12 mouse cellular contexts compared by ENCODE assay signal in the genomic region with DNA sequence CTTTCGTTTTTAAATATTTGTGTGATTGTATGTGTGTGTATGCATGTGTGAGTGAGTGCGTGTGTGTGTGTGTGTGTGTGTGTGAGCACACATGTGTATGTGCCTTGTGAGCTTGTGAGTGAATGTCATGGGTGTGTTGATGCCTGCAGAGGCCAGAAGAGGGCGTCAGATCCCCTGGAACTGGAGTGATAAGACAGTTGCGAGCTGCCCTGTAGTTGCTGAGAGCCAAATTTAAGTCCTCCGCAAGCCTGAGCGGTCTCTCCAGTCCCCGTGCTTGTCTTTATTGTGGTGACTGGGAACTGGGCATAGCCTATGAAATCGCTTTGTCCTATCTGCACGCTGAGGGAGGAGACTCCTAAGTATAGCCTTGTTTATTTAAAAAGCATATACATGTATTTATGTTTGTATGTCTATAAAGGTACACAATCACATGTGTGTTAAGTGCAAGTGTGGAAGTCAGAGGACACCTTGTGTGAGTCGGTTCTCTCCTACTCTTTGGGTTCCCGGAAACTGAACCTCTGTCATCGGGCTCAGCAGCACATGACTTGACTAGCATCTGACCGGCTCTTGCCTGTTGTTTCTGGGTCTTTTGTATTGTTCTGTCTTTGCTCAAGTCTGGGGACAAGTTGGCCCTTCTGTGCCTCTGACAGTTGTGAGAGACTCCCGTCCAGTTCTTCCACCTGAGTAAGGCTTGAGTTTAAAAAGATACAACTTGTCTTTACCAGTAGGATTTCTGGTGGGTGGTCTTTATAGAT. TPM values are rescaled to one million over a fixed set of nuclear protein-coding genes. Genes with fewer than 3 reads are reported as not detected.
DNase-seq lines count a peak whose midpoint lies in the region; ATAC-seq and TF ChIP-seq lines count a peak whose summit lies in the region.
"Had no signal": no experiment of that assay in that cellular context is flagged by ENCODE, and none has a peak within 500 bp of the region (broad histone marks: within the 10 kb centered on the region; RNA-seq: fewer than 3 reads in every experiment).

No protein-coding gene starts in this region.

- no peaks in the 10 kb centered on the region for H3K27me3 ChIP-seq in heart, embryonic 13.5 days (replicated peaks)
- H3K27me3 ChIP-seq in heart, embryonic 11.5 days (ENCODE audit: control insufficient read depth, insufficient read depth, low read length): no peaks in the 10 kb centered on the region
- no peaks in the 10 kb centered on the region for H3K27me3 ChIP-seq in liver, embryonic 14.5 days (ENCODE audit: control insufficient read depth, insufficient read depth, low read length)
- no peaks in the 10 kb centered on the region for H3K27me3 ChIP-seq in liver, embryonic 12.5 days (replicated peaks)
- H3K27me3 ChIP-seq: CH12.LX; limb, embryonic 13.5 days had no signal

- peak overlapping the region; percentile 54 for H3K9ac ChIP-seq in heart, embryonic 13.5 days
- no peak overlapping the region for H3K9ac ChIP-seq in heart, embryonic 11.5 days (ENCODE audit: low read depth, low read length)
- H3K9ac ChIP-seq in liver, embryonic 14.5 days (replicated peaks): no peak overlapping the region
- H3K9ac ChIP-seq in liver, embryonic 12.5 days: no peak overlapping the region
- H3K9ac ChIP-seq: limb, embryonic 13.5 days had no signal

- peak overlapping the region; percentile 94 for H3K27ac ChIP-seq in heart, embryonic 13.5 days (replicated peaks)
- no peak overlapping the region for H3K27ac ChIP-seq in heart, embryonic 11.5 days (ENCODE audit: low read depth, low read length)
- no peak overlapping the region for H3K27ac ChIP-seq in liver, embryonic 14.5 days
- no peak overlapping the region for H3K27ac ChIP-seq in liver, embryonic 12.5 days
- H3K27ac ChIP-seq: limb, embryonic 13.5 days had no signal

- TF ChIP-seq EP300 in liver, embryonic 14.5 days (IDR thresholded peaks at IDR 0.05; ENCODE audit: low read depth): no peak

- peaks cover 76% of the 10 kb centered on the region for H3K4me1 ChIP-seq in heart, embryonic 13.5 days
- peaks cover 27% of the 10 kb centered on the region for H3K4me1 ChIP-seq in heart, embryonic 11.5 days (ENCODE audit: control insufficient read depth, insufficient read depth, low read length)
- H3K4me1 ChIP-seq in liver, embryonic 14.5 days (replicated peaks; ENCODE audit: control insufficient read depth in 2 of 2, insufficient read depth in 2 of 2, low read length in 1 of 2): peaks cover 0 to 1% of the 10 kb centered on the region in 2 experiments; a peak in 1 of 4 replicates
- peaks cover 22% of the 10 kb centered on the region for H3K4me1 ChIP-seq in liver, embryonic 12.5 days

- no peak for DNase-seq in liver, embryonic 14.5 days (ENCODE audit: low read depth in 3 of 3, low spot score in 3 of 3)
- DNase-seq in ZHBTc4 (ENCODE audit: low read depth, low spot score): peak; percentile 83
- DNase-seq in kidney, postnatal 25 days: peak; percentile 31 to 62
- DNase-seq in gastrocnemius, adult 8-10 months (ENCODE audit: low spot score in 2 of 2): no peak
- no peak for DNase-seq in ovary, postnatal 10 days (ENCODE audit: low spot score)
- DNase-seq: right cerebral cortex, postnatal 25 days; thymus, adult 18-20 months had no signal

- H3K9me3 ChIP-seq in heart, embryonic 13.5 days: no peaks in the 10 kb centered on the region
- no peaks in the 10 kb centered on the region for H3K9me3 ChIP-seq in heart, embryonic 11.5 days (replicated peaks; ENCODE audit: control insufficient read depth, low read length)
- no peaks in the 10 kb centered on the region for H3K9me3 ChIP-seq in liver, embryonic 14.5 days (ENCODE audit: control insufficient read depth, low read length)
- no peaks in the 10 kb centered on the region for H3K9me3 ChIP-seq in liver, embryonic 12.5 days (replicated peaks)
- H3K9me3 ChIP-seq: limb, embryonic 13.5 days had no signal

- H3K4me3 ChIP-seq in heart, embryonic 13.5 days: no peak overlapping the region
- no peak overlapping the region for H3K4me3 ChIP-seq in heart, embryonic 11.5 days (ENCODE audit: low read depth, low read length)
- H3K4me3 ChIP-seq in liver, embryonic 14.5 days (ENCODE audit: insufficient read depth in 1 of 2, low read depth in 2 of 2, low read length in 2 of 2): no peak overlapping the region
- H3K4me3 ChIP-seq in liver, embryonic 12.5 days: no peak overlapping the region
- H3K4me3 ChIP-seq: limb, embryonic 13.5 days had no signal

- no peak overlapping the region for H3K4me2 ChIP-seq in heart, embryonic 13.5 days
- H3K4me2 ChIP-seq in heart, embryonic 11.5 days: no peak overlapping the region
- H3K4me2 ChIP-seq in liver, embryonic 14.5 days (ENCODE audit: low read depth): no peak overlapping the region
- no peak overlapping the region for H3K4me2 ChIP-seq in liver, embryonic 12.5 days
- H3K4me2 ChIP-seq: limb, embryonic 13.5 days had no signal

- TF ChIP-seq CTCF in liver, embryonic 14.5 days (IDR thresholded peaks at IDR 0.05; ENCODE audit: low read depth): peak; percentile 38

- WGBS in heart, embryonic 13.5 days: 67% methylated on average over 14 of the region's 14 CpGs
- 70% methylated on average over 14 of the region's 14 CpGs for WGBS in heart, embryonic 11.5 days (ENCODE audit: insufficient replicate concordance)
- 63% methylated on average over 14 of the region's 14 CpGs for WGBS in liver, embryonic 14.5 days (ENCODE audit: insufficient replicate concordance)
- 72% methylated on average over 14 of the region's 14 CpGs for WGBS in liver, embryonic 12.5 days (ENCODE audit: insufficient replicate concordance)

- 0 out of 2 replicates have a peak, but pooled peaks cover 11% of the 10 kb centered on the region for H3K36me3 ChIP-seq in heart, embryonic 13.5 days
- no peaks in the 10 kb centered on the region for H3K36me3 ChIP-seq in heart, embryonic 11.5 days (ENCODE audit: control insufficient read depth, insufficient read depth, low read length)
- no peaks in the 10 kb centered on the region for H3K36me3 ChIP-seq in liver, embryonic 14.5 days (replicated peaks; ENCODE audit: control insufficient read depth, insufficient read depth, low read depth)
- H3K36me3 ChIP-seq in liver, embryonic 12.5 days: no peaks in the 10 kb centered on the region
- H3K36me3 ChIP-seq: limb, embryonic 13.5 days had no signal

- no peak for ATAC-seq in heart, embryonic 13.5 days (ENCODE audit: extremely low read depth, insufficient number of reproducible peaks, low FRiP score, low TSS enrichment)
- ATAC-seq in heart, embryonic 11.5 days (replicated peaks; ENCODE audit: insufficient number of reproducible peaks, low FRiP score, low TSS enrichment): no peak
- no peak for ATAC-seq in liver, embryonic 14.5 days (ENCODE audit: insufficient read depth)
- no peak for ATAC-seq in liver, embryonic 12.5 days

RNA-seq across cellular contexts. Expression of a gene that starts 46.0 kb away (rescaled TPM):
- polyA plus RNA-seq in heart, embryonic 13.5 days (2015; fragmentation: Nextera tagmentation; extraction: Ambion mirVana): 30.4 and 32.2 TPM in 2 replicates
- 21.3 and 27.2 TPM in 2 replicates for polyA plus RNA-seq in heart, embryonic 11.5 days (2014; fragmentation: Nextera tagmentation; extraction: Ambion mirVana)
- polyA plus RNA-seq in liver, embryonic 14.5 days (2012; rRNA removed): 3.1 TPM in 2 replicates
- 2.9 TPM in 2 replicates for polyA plus RNA-seq in liver, embryonic 14.5 days (2014; fragmentation: Nextera tagmentation; extraction: Ambion mirVana)
- polyA plus RNA-seq in liver, embryonic 12.5 days (2016; fragmentation: Nextera tagmentation; extraction: Ambion mirVana): 10.3 and 11.0 TPM in 2 replicates
- total RNA-seq in gastrocnemius, adult 8-10 months (2022): 100 to 1,000 TPM; 133 to 200 (median 169) TPM

Comparison
In these comparisons a context has a peak if more than half of its experiments do, and no peak if none do; other contexts are left out.
1. DNase-seq: peak in ZHBTc4 (single experiment) and kidney, postnatal 25 days (2 of 2); none in liver, embryonic 14.5 days (0 of 3), gastrocnemius, adult 8-10 months (0 of 2) and ovary, postnatal 10 days (single experiment).